Mouse (Mus musculus): ENCODE data around the gene Tspan5. TPM values are rescaled to one million over a fixed set of nuclear protein-coding genes. Genes with fewer than 3 reads are reported as not detected.

The Tspan5 gene
- polyA plus RNA-seq, 1 experiment: 20.3 TPM

DNA sequence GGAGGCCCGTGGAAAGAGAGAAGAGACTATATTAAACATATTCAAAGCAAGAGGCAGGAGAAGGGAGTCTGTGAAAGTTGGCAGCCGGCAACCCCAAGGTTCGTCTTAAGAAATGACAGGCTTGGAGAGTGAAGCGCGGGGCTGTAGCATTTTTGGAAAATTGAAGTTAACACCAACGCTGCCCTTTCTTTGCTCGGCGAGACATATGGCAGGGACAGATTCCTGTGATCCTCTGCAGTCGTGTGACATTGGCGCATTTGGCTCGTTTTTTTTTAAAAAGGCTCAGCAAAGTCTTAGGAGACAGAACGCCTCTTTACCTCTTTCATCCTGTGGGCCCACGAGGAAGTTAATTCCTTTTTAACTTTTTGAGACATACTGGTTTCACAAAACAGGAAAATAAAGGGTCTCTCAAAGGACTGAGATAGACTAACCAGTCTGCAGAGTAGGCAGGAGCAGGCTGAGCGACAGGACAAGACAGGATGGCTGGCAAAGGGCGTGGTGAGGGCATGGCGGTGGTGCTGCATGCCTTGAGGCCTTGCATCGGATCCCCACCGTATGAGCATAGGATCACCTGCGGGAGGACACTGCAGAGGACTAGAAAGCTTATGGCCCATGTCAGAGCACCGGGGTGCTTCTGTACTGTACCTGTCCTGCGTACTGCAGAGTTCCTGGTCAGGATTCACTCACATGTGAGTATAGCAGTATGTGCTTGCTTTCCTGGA lies 60.9 kb downstream of the Tspan5 start:
- no peak for DNase-seq (ENCODE audit: low read depth, low spot score)
- WGBS: 80% methylated on average over 21 of the region's 21 CpGs

DNA sequence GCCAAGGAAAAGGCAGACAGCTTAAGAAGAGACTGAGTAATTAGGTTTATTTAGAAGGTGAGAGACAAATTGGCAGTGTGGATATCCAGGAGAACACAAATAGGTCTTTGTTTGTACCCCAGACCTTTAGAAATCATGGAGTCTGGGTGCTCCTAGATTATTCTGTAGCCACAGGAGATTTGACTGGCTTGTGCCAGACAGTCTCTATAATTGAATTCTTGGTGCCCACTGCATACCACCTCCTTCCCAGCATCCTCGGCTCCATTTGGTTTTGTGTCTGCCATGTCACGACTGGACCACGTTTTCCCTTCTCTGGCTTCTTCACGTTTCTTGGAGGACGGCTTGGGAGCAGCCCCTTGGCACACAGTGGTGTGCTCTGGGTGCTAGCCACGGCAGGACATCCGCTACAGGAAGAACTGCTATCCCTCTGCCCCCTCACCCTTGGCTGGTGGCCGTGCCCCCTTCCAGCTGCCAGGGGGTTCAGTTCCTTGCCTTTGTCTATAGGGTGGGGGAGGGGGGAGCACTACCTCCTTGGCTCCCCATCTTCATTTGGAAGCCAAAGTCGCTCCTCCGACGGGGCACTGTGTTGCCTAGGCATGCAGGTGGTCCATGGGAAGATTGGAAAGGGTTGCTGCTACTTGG lies 61.6 kb downstream of the Tspan5 start:
- DNase-seq (ENCODE audit: low read depth, low spot score): no peak
- WGBS: 90% methylated on average over 11 of the region's 11 CpGs

DNA sequence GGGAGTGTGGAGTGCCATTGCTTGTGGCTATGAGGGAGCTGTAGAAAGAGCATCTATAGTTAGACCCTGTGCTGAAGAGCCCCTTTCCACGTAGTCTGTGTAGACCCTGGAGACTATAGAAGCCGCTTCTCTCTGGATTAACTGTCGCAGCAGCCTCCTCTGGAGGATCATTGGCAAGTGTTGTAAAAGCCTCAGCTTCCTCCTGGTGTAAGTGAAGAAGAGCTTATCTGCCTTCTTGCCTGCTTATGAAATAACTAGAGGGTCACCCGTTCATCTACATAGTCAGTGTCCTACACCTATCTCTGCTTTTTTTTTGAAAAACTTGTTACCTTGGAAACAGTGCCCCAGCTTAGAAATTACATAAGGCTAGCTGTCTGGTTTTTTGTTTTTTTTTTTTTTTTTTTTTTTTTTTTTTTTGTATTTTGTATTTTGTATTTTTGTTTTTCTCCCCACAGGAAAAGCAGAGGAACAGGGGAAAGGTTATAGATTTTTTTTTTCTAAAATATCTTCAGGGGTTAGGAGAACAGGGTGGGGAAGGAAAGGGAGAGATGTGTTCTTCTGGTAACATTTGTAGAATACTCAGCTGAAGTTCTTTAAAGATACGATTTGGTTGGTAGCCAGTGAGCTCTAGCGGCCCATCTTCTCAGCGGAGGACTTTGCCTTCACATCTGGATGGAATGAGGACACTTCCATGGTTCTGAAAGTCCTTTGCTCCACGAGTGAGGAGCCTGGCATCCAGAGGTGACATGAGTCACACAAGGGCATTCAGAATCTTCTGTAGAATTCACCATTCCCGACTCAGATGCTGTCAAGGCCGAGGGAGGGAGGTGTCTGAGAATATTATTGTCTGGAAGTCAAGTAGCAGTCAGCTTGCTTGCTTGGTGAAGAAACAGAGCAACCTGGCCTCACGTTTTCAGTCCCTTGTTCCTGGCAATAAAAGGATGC lies 62.4 kb downstream of the Tspan5 start:
- 71% methylated on average over 11 of the region's 11 CpGs for WGBS
- DNase-seq (ENCODE audit: low read depth, low spot score): no peak

DNA sequence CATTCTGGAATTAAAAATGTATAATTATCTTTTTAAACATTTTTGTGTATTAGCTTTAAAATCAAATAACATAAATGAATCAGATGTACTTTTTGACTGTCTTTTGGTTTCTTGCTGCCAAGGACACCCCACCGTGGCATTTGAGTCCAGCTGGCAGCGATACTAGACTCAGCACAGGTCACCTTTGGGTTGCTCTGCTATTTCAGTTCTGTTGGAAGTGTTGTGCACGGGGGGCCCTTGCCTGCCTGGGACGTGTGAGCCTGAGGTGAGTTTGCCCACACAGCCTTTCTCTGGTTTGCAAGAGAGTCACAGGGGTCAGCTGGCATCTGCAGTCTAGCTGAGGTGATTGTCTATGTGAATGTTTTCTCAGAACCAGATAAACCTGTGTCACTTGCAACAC lies 65.8 kb downstream of the Tspan5 start:
- WGBS: 90% methylated on average over 4 of the region's 4 CpGs

DNA sequence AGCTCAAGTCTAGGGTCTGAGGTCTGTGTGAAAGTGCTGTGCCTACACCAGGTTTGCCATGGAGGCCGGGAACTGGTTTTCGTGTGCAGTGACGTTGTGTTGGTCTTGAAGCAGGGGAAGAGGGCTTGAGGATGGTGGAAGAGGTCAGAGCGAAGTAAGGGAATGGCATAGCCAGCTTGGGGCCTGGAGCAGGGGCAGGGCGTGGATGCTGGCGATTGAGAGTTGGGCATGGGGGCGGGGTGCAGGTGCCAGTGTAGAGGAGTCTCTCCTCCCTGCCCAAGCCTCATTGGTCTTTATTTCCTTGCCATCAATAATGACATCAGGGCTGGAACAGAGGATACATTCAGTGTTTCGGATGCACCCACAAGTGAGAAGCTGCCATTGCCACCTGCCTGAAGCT lies 67.5 kb downstream of the Tspan5 start:
- 58% methylated on average over 8 of the region's 8 CpGs for WGBS
- DNase-seq (ENCODE audit: low read depth, low spot score): no peak

More for the DNA sequence above, 65.8 kb downstream of the Tspan5 start:
- DNase-seq (ENCODE audit: low read depth, low spot score): no peak

DNA sequence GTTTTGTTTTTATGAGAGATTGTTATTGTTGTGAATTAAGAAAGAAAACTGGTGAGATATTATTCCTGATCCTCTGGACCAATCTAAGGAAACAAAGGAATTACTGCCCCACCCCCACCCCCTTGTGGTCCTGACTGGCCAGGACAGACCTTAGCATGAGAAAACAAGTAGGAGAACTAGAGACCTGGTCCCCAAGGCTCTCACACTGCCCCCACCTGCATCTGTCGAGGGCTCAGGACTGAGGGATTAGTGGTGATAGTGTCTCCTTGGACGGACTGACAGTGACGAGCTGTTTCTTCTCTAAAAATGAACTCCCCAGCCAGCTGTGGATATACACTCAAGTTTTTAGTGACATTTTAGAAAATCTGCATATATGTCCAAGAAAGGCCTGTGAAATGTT lies 70.6 kb downstream of the Tspan5 start:
- WGBS: 75% methylated on average over 3 of the region's 3 CpGs
- DNase-seq (ENCODE audit: low read depth, low spot score): no peak

DNA sequence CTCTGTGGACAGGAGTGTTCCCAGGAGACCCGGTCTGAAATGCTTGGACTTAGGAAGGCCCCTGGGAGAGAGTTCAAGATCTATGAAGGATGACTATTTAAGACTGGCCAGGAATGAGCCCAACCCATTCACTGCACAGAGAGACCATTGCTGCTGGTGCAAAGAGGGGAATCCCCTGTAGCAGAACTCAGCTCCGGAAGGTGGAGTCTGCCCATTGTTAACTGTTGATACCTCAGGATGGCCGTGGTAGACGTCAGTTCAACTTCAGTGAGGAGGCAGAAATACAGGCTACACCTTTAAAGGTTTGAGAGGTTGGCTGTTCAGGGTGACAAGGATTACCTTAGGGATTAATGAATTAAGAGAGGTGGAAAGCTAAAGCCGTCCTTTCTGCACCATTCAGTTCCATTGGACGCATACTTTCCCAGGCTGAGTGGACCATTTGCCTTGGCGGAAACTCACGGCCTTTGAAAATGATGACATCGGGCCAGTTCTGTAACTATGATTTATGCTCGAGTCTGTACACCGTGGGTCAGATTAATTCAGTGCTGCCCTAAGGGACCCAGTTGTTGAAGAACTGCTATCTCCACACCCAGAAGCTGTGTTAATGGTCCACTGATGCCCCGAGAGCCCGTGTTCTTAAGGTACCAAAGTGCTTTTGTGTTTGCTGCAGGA lies 71.3 kb downstream of the Tspan5 start:
- WGBS: 72% methylated on average over 13 of the region's 13 CpGs
- DNase-seq (ENCODE audit: low read depth, low spot score): no peak

DNA sequence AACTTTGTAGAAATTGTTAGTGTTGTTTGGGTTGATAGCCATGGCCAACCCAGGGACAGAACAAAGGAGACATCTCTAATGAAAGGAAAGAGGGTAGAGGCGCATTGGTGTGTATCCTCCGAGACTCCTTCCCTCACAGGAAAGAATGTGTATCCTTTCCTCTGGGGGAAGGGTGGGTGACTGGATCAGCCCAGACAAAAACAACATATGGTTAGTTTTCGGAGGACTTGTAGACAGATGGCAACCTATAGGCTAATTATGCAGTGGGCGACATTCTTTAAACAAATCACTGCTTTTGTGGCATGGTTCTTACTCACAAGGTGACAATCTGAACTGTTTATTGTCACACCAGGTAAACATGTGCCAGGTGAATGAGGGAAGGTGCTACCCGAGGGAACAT lies 72.5 kb downstream of the Tspan5 start:
- WGBS: 76% methylated on average over 5 of the region's 5 CpGs
- no peak for DNase-seq (ENCODE audit: low read depth, low spot score)

DNA sequence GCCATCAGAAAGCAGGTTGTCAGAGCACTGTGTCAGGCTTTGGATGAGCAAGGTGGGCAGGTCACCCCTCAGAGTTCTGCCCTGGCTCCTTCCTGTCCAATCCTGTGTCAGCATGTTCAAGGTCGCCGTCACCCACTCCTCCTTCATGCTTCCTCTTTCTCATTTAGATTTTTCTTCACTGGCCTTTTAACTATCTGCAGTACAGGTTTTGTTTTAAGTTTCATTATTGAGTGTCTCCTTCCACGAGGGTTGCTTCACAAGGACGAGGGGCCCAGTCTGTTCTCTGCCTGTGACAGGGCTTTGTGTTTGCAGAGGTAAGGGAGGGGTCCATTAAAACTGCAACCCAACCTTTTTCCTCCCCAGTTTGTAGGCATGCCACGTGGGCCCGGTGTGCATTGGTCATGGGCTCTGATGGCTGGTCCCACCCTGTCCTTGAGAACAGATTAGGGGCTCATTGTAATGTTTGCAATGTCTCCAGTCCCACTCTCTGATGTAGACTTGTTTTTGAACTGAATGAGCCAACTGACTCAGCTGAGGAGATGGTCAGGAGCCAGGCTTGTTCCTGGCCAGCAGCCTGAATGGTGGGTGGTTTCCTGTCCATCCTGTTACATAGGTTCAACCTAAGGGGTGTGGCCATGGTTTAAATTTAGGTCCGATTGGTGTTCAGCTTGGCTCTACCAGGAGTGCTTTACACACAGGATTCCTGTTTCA lies 73.3 kb downstream of the Tspan5 start:
- DNase-seq (ENCODE audit: low read depth, low spot score): no peak
- WGBS: 41% methylated on average over 7 of the region's 7 CpGs

DNA sequence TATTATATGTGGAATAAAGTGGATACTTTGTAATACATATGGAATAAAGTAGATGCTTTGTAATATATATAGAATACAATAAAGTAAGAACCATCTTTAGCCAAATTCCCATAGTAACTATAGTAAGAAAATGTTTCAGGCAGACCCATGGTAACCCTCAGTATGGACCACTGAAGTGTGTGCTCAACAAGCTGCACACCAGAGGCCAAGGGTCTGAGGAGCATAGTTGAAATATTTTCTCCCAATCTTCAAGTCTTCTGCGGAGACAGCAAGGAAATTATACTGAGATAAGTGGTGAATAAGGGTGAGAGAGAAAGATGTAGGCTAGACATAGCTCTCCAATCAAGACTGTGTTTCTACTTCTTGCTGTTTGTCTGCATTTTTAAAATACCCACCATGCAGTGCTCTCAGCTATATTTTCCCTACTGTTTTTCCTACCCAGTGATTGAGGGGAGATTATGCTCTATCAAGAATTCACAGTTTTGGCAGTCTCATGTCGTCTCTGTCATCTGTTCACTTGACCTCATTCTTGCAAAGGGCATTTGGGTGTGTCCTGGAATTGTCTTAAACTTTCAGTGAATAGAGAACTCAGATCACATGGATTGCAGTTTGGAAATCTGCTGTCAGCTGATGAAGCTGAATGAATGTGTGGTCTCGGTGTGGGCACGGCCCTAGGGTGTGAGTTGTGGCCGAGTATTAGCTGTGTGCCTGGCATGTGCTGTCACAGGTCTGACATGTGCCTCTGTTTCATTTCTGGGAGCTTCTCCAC lies 75.1 kb downstream of the Tspan5 start:
- DNase-seq (ENCODE audit: low read depth, low spot score): no peak
- WGBS: 58% methylated on average over 5 of the region's 5 CpGs

DNA sequence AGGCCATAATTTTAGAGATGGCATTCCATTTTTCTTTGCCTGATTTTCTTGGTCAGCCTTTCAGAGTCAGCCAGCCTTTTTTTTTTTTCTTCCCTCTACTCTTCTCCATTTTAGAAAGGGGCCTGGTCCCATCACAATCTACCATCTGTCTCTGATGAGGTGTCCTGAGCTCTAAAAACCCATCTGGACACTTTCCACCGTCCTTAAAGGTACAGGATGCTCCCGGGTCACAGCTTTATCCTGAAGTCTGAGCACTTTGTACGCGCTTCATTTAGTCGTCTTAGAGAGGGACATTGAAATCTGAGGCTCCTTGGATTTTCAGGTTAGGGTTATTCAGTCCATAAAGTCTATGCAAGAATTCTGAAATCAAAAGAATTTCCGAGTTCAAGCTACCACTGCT lies 77.9 kb downstream of the Tspan5 start:
- DNase-seq (ENCODE audit: low read depth, low spot score): no peak
- 89% methylated on average over 6 of the region's 6 CpGs for WGBS

DNA sequence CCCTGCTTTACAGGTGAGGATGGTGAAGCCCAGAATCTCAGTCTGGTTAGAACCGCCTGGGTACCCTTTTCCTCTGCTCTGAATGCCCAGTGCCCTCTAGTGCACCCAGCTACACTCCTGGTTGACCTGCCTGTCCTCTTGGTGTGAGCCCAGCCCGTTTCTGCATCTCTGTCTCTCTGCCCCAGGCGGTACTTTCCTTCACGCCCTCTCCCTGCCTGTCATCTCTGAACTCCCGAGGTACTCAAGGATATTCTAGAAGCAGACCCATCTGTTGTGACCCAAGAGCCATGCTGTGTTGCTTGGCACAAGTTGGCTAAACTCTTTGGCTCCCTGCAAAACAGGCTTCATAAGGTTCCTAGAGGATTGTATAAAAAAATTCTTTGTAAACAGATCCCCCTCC lies 78.3 kb downstream of the Tspan5 start:
- no peak for DNase-seq (ENCODE audit: low read depth, low spot score)
- WGBS: 83% methylated on average over 5 of the region's 5 CpGs

DNA sequence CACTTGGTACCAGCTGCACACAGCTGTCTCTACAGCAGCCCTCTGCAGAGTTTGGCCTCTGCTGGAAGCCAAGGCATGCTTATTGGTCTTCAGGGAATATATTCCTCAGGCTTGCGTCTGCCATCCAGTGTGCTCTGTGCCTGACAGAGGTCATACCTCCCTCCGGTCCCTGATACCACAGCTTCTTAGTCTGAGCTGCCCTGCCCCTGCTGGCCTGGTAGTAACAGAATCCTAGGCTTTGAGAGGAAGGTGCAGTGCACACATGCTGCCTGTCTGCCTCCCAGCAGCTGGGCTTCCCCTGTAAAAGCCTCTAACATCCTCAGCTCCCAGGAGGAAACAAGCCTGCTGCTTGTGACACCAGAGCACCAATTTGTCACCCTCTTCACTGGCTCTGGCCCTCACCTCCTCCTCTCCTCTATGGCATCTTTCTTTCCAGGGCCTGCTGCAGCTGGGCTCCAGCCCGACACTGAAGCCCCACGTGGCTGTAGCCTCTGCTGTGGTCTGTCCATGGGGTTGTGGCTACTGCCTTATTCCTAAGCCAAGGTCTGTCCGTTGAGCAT lies 80.0 kb downstream of the Tspan5 start:
- WGBS: 67% methylated on average over 5 of the region's 5 CpGs
- no peak for DNase-seq (ENCODE audit: low read depth, low spot score)

DNA sequence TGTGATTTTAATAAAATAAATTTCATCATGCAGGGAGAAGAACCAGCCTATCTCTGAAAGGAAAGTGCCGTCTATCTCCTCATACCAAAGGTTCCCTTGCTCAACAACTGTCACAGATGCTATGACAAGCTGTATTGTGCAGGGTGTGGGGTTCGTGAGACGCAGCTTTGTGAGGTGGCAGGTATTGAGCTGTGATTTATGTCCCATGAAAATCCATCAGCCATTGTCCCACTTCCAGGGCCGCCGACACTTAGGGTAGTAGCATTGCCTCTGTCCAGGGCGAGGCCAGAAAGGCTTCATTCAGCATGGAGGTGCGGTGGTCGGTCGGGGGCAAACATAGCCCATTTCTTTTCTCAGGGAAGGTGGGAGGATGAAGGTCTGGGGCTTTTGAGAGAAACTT lies 81.9 kb downstream of the Tspan5 start:
- no peak for DNase-seq (ENCODE audit: low read depth, low spot score)
- WGBS: 84% methylated on average over 9 of the region's 9 CpGs

DNA sequence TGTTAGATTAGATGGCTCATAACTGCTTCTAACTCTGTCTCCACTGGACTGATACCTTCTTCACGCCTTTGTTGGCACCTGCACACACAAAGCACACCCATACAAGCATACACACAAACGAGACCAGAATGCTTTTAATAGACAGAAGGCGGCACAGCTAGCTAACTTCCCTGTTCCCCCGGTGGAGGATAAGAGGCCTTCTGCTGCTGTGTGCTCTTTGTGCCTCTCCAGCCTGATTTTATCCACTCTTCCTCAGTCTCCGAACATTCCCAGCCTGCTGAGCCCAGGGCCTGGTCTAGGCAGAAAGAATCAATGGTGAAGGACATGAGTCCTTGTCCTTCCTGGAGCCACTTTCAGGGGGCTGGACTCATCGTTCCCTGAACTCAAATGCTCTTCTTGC lies 83.3 kb downstream of the Tspan5 start:
- WGBS: 77% methylated on average over 6 of the region's 6 CpGs
- DNase-seq (ENCODE audit: low read depth, low spot score): no peak

DNA sequence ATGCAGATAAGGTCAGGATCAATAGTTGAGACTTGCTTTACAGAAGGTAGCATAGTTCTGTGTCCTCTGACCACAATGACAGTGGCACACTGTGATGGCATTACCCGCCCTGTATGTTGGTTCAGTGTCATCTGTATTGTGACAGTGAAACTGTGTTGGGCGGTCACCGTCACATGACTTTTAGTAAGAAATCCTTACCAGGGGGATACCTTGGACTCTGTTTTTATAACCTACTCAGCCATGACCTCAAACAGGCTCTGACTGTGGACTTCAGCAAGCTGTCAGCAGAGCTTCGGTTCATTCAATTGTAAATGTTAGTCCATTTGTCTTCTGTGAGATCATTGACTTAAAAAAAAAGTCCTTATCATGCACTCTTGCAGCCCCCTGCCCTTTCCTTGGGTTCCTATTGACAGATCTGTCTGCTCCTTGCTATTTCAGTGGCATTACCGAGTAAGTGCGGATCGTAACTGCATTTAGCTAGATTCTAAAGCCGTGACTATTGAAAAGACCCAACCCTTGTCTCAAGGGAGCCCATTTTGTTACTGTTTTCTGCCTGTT lies 84.3 kb downstream of the Tspan5 start:
- DNase-seq (ENCODE audit: low read depth, low spot score): no peak
- WGBS: 87% methylated on average over 8 of the region's 8 CpGs

DNA sequence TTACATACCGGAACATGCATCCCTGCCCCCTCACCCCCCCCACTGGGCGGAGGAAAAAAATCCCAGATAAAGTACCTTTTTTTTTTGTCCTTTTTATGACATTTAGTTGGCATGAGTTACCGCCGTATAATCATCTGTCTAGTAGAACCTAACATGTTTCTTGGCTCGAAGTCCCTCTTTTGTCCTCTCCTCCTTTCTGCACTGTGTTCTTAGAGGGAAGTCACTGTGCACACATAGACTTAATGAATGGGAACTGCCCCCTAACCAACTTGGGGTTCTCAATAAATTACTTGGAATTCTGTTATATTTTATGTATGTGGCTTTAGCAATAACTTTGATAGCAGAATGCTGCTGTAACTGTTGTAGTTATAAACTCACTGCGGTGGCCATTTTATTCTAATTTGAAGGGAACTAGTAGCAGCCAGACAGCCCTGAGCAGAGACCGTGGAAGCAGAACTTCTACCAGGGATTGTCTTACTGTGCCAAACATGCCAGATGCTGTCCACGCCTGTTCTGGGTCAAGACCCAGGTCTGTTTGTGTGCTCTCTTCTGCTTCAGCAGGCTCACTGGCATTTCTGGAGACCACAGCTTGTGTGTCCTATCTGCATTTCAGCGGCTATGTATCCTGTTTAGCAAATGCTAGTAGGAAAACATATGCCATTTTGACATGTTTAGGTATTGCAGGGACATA lies 91.0 kb downstream of the Tspan5 start:
- 36% methylated on average over 9 of the region's 9 CpGs for WGBS
- DNase-seq (ENCODE audit: low read depth, low spot score): no peak
